Mouse (Mus musculus) forebrain, embryonic 14.5 days (tissue): Measurements from ENCODE around the gene Slc35f2. TPM values are rescaled to one million over a fixed set of nuclear protein-coding genes. Genes with fewer than 3 reads are reported as not detected.
A peak's percentile ranks its signal among the peaks of the same experiment; 100 is the strongest.

Experiments
- ATAC-seq: fragments of 200-750 bp; cut with Nextera tagmentation; 2 replicates; pipeline ENCODE4 v1.8.0; 2017; ENCODE audit warnings: mild to moderate bottlenecking, moderate library complexity
- DNase-seq: peaks from one replicate; pipeline ENCODE4 v3.0.0-alpha.2; 2015; ENCODE audit warnings: low spot score
- H3K27ac ChIP-seq: fragments of 300-500 bp; sonication (generic); 2 replicates; pipeline ENCODE4 v1.5.1; 2014; ENCODE audit warnings: low read depth, mild to moderate bottlenecking, control low read depth, low read length, moderate library complexity
- H3K27me3 ChIP-seq: fragments of 300-500 bp; sonication (generic); replicated peaks from 2 replicates; pipeline ENCODE4 v1.6.1; 2014; ENCODE audit warnings: low read length, control low read depth, mixed read lengths; ENCODE audit not compliant: control insufficient read depth, insufficient read depth
- H3K36me3 ChIP-seq: fragments of 300-500 bp; sonication (generic); 2 replicates; pipeline ENCODE4 v1.6.1; 2014; ENCODE audit warnings: low read length, control low read depth; ENCODE audit not compliant: control insufficient read depth, insufficient read depth
- H3K4me1 ChIP-seq: fragments of 300-500 bp; sonication (generic); 2 replicates; pipeline ENCODE4 v1.6.1; 2014; ENCODE audit warnings: antibody characterized with exemption, low read length, control low read depth; ENCODE audit not compliant: control insufficient read depth, insufficient read depth
- H3K4me2 ChIP-seq: fragments of 300-500 bp; sonication (generic); 2 replicates; pipeline ENCODE4 v1.6.1; 2014; ENCODE audit warnings: mild to moderate bottlenecking, control low read depth, low read length
- H3K4me3 ChIP-seq: fragments of 300-500 bp; sonication (generic); 2 replicates; pipeline ENCODE4 v1.5.1; 2014; ENCODE audit warnings: low read depth, low read length, control low read depth
- H3K9ac ChIP-seq: fragments of 300-500 bp; sonication (generic); 2 replicates; pipeline ENCODE4 v1.6.1; 2014; ENCODE audit warnings: mild to moderate bottlenecking, low read length, control low read depth, moderate library complexity
- H3K9me3 ChIP-seq: fragments of 300-500 bp; sonication (generic); replicated peaks from 2 replicates; pipeline ENCODE4 v1.6.1; 2016; ENCODE audit warnings: low read length, control low read depth, mixed read lengths; ENCODE audit not compliant: control insufficient read depth
- WGBS: fragments of 180-500 bp; shearing (Covaris S2); extraction: QIAGEN DNeasy Blood & Tissue Kit; methylation state at CpG from one replicate; pipeline ENCODE4 v1.1.7; 2014; 5-methylcytosine and 5-hydroxymethylcytosine counted together
- polyA plus RNA-seq: library from polyadenylated mRNA; unstranded; fragments of >200 nt; fragmentation: Nextera tagmentation; extraction: Ambion mirVana; gene quantifications from 2 replicates; pipeline ENCODE4 v1.2.1, GENCODE M21; 2014

The Slc35f2 gene
- 7.6 and 9.5 TPM in 2 replicates for polyA plus RNA-seq

- no peak within 1 kb of the TSS for H3K27ac ChIP-seq
- peaks cover 5% of the 10 kb centered on the region; the same call in 1 of the 2 replicates for H3K4me1 ChIP-seq
- DNase-seq (peak; percentile 67), ATAC-seq (peak; percentile 91)
- peak within 1 kb of the TSS; percentile 63 for H3K4me3 ChIP-seq
- H3K4me2 ChIP-seq: peak within 1 kb of the TSS; percentile 98
- no peaks in the 10 kb centered on the region for H3K9me3 ChIP-seq
- peak within 1 kb of the TSS; percentile 68 for H3K9ac ChIP-seq
- peaks cover 11% of the 10 kb centered on the region for H3K27me3 ChIP-seq
- WGBS: under 1% methylated on average over 50 of the region's 50 CpGs
- H3K36me3 ChIP-seq: no peaks in the 10 kb centered on the region
Observed at GRCm38 (mm10) chr9:53771344-53772021, at the start of gene Slc35f2. Slc35f2 (plus strand) TSS chr9:53771538.

GRCm38 (mm10) chr9:53740829-53741404, 30.4 kb upstream of the Slc35f2 start:
- no peak overlapping the region for H3K27ac ChIP-seq
- WGBS: 60% methylated on average over 3 of the region's 3 CpGs

GRCm38 (mm10) chr9:53750411-53750810, 20.9 kb upstream of the Slc35f2 start:
- ATAC-seq: no peak
- WGBS: 88% methylated on average over 13 of the region's 13 CpGs
- H3K27me3 ChIP-seq: no peaks in the 10 kb centered on the region

More at GRCm38 (mm10) chr9:53740829-53741404, 30.4 kb upstream of the Slc35f2 start:
- ATAC-seq: no peak
- no peak overlapping the region for H3K4me3 ChIP-seq
- H3K9me3 ChIP-seq: no peaks in the 10 kb centered on the region
- H3K9ac ChIP-seq: no peak overlapping the region
- DNase-seq: no peak
- no peaks in the 10 kb centered on the region for H3K27me3 ChIP-seq
- no peaks in the 10 kb centered on the region for H3K36me3 ChIP-seq
- no peaks in the 10 kb centered on the region for H3K4me1 ChIP-seq
- H3K4me2 ChIP-seq: no peak overlapping the region

GRCm38 (mm10) chr9:53750899-53751298, 20.4 kb upstream of the Slc35f2 start:
- no peaks in the 10 kb centered on the region for H3K9me3 ChIP-seq
- ATAC-seq: no peak
- H3K27ac ChIP-seq: no peak overlapping the region
- 50% methylated on average over 5 of the region's 5 CpGs for WGBS
- H3K4me2 ChIP-seq: no peak overlapping the region
- no peak for DNase-seq
- no peaks in the 10 kb centered on the region for H3K4me1 ChIP-seq
- H3K27me3 ChIP-seq: no peaks in the 10 kb centered on the region
- H3K36me3 ChIP-seq: no peaks in the 10 kb centered on the region
- no peak overlapping the region for H3K4me3 ChIP-seq
- no peak overlapping the region for H3K9ac ChIP-seq

More at GRCm38 (mm10) chr9:53750411-53750810, 20.9 kb upstream of the Slc35f2 start:
- no peaks in the 10 kb centered on the region for H3K9me3 ChIP-seq
- no peak overlapping the region for H3K4me2 ChIP-seq
- DNase-seq: no peak
- no peaks in the 10 kb centered on the region for H3K4me1 ChIP-seq
- H3K27ac ChIP-seq: no peak overlapping the region
- no peaks in the 10 kb centered on the region for H3K36me3 ChIP-seq
- H3K9ac ChIP-seq: no peak overlapping the region
- H3K4me3 ChIP-seq: no peak overlapping the region

GRCm38 (mm10) chr9:53754801-53755200, 16.5 kb upstream of the Slc35f2 start:
- Histone ChIP-seq H3K27ac (no peak overlapping the region), H3K4me1 (no peaks in the 10 kb centered on the region), H3K4me3 (no peak overlapping the region), H3K27me3 (no peaks in the 10 kb centered on the region), H3K9me3 (no peaks in the 10 kb centered on the region), H3K4me2 (no peak overlapping the region), H3K9ac (no peak overlapping the region), H3K36me3 (no peaks in the 10 kb centered on the region)
- DNase-seq: no peak
- ATAC-seq: no peak

GRCm38 (mm10) chr9:53758142-53758541, 13.2 kb upstream of the Slc35f2 start:
- H3K27me3 ChIP-seq: no peaks in the 10 kb centered on the region
- H3K36me3 ChIP-seq: no peaks in the 10 kb centered on the region
- H3K4me3 ChIP-seq: no peak overlapping the region
- WGBS: 92% methylated on average over 2 of the region's 2 CpGs
- no peak overlapping the region for H3K9ac ChIP-seq
- DNase-seq: no peak
- no peaks in the 10 kb centered on the region for H3K4me1 ChIP-seq
- no peak overlapping the region for H3K27ac ChIP-seq
- no peak overlapping the region for H3K4me2 ChIP-seq
- ATAC-seq: no peak
- H3K9me3 ChIP-seq: no peaks in the 10 kb centered on the region

- Histone ChIP-seq H3K4me3 (no peak overlapping the region), H3K36me3 (no peaks in the 10 kb centered on the region), H3K27ac (no peak overlapping the region), H3K27me3 (no peaks in the 10 kb centered on the region), H3K9me3 (no peaks in the 10 kb centered on the region), H3K9ac (no peak overlapping the region), H3K4me2 (no peak overlapping the region), H3K4me1 (no peaks in the 10 kb centered on the region)
- no peak for DNase-seq
- WGBS: 89% methylated on average over 8 of the region's 8 CpGs
- ATAC-seq: no peak
Observed at GRCm38 (mm10) chr9:53764697-53765096, 6.6 kb upstream of the Slc35f2 start.

- H3K27ac ChIP-seq: no peak overlapping the region
- H3K4me2 ChIP-seq: no peak overlapping the region
- H3K4me3 ChIP-seq: no peak overlapping the region
- no peaks in the 10 kb centered on the region for H3K9me3 ChIP-seq
- 84% methylated on average over 5 of the region's 5 CpGs for WGBS
- H3K36me3 ChIP-seq: no peaks in the 10 kb centered on the region
- peaks cover 11% of the 10 kb centered on the region for H3K27me3 ChIP-seq
- H3K4me1 ChIP-seq: peaks cover 5% of the 10 kb centered on the region; the same call in 1 of the 2 replicates
- no peak for ATAC-seq
- no peak overlapping the region for H3K9ac ChIP-seq
- DNase-seq: no peak
Observed at GRCm38 (mm10) chr9:53768486-53768885, 2.9 kb upstream of the Slc35f2 start.

- 42% methylated on average over 12 of the region's 12 CpGs for WGBS
- no peak for DNase-seq
- Histone ChIP-seq H3K4me3 (peak overlapping the region; percentile 63), H3K4me1 (peaks cover 5% of the 10 kb centered on the region; the same call in 1 of the 2 replicates), H3K9me3 (no peaks in the 10 kb centered on the region), H3K27ac (no peak overlapping the region), H3K4me2 (peak overlapping the region; percentile 98), H3K9ac (no peak overlapping the region; the same call in 1 of the 2 replicates), H3K27me3 (peaks cover 11% of the 10 kb centered on the region), H3K36me3 (no peaks in the 10 kb centered on the region)
- ATAC-seq: no peak
Observed at GRCm38 (mm10) chr9:53770771-53771343, 481 bp upstream of the Slc35f2 start.
